Mouse (Mus musculus) embryonic fibroblast, embryonic 13.5 days (primary cell): ENCODE measurements around the gene Dtx2.
"Not testable (repeated sequence)": the region's sequence is repeated elsewhere in the genome, so short reads cannot be mapped to it uniquely, and the experiment has no call there.

Experiments used
- CTCF ChIP-seq: IDR thresholded peaks from 2 replicates; pipeline ENCODE4 v1.5.1; 2011; ENCODE audit warnings: mild to moderate bottlenecking, control low read depth, low read length, moderate library complexity, borderline replicate concordance; ENCODE audit not compliant: insufficient read depth
- POLR2A ChIP-seq: IDR thresholded peaks from 2 replicates; pipeline ENCODE4 v1.6.1; 2011; ENCODE audit warnings: low read depth, mild to moderate bottlenecking, control low read depth, low read length, moderate library complexity

GRCm38 (mm10) chr5:136048541-136048940 lies 53.9 kb downstream of the Dtx2 start:
- not testable (repeated sequence) for TF ChIP-seq CTCF, POLR2A
